Mouse (Mus musculus) spleen, adult 10 weeks (tissue): Measurements from ENCODE around the gene Pabpc4l. TPM values are rescaled to one million over a fixed set of nuclear protein-coding genes. Genes with fewer than 3 reads are reported as not detected.

Experiments used
- polyA plus RNA-seq: library from polyadenylated mRNA; stranded (reverse); fragments of 350-450 nt; fragmentation: Illumina TruSeq; extraction: RNeasy Lipid Tissue Mini Kit (QIAGEN cat#74804); gene quantifications from one replicate; pipeline ENCODE4 v1.2.3, GENCODE M21; 2015; ENCODE audit warnings: low replicate concordance; ENCODE audit not compliant: insufficient read depth

Gene Pabpc4l
- polyA plus RNA-seq: 0.88 TPM

GRCm38 (mm10) chr3:46447481-46448265 is at the start of gene Pabpc4l:
Pabpc4l (minus strand) TSS chr3:46448219.

